Mouse (Mus musculus): ENCODE results near the gene Rab3c.

The Rab3c gene

GRCm38 (mm10) chr13:110231086-110231688 is 49.6 kb downstream of the Rab3c start:
- no peak for TF ChIP-seq GATA4 (IDR thresholded peaks at IDR 0.05; ENCODE audit: insufficient replicate concordance, low read length)

GRCm38 (mm10) chr13:110230046-110230445 is 50.8 kb downstream of the Rab3c start:
- no peak for TF ChIP-seq GATA4 (IDR thresholded peaks at IDR 0.05; ENCODE audit: insufficient replicate concordance, low read length)

- no peak for TF ChIP-seq GATA4 (IDR thresholded peaks at IDR 0.05; ENCODE audit: insufficient replicate concordance, low read length)
Measured at GRCm38 (mm10) chr13:110219195-110219594, 61.6 kb downstream of the Rab3c start.

GRCm38 (mm10) chr13:110218497-110218896 is 62.3 kb downstream of the Rab3c start:
- TF ChIP-seq GATA4 (IDR thresholded peaks at IDR 0.05; ENCODE audit: insufficient replicate concordance, low read length) = no peak

- no peak for TF ChIP-seq GATA4 (IDR thresholded peaks at IDR 0.05; ENCODE audit: insufficient replicate concordance, low read length)
Measured at GRCm38 (mm10) chr13:110211526-110212075, 69.2 kb downstream of the Rab3c start.

GRCm38 (mm10) chr13:110198906-110199305 is 81.9 kb downstream of the Rab3c start:
- TF ChIP-seq GATA4 (IDR thresholded peaks at IDR 0.05; ENCODE audit: insufficient replicate concordance, low read length) = no peak

- no peak for TF ChIP-seq GATA4 (IDR thresholded peaks at IDR 0.05; ENCODE audit: insufficient replicate concordance, low read length)
Measured at GRCm38 (mm10) chr13:110190039-110190438, 90.8 kb downstream of the Rab3c start.

- TF ChIP-seq GATA4 (IDR thresholded peaks at IDR 0.05; ENCODE audit: insufficient replicate concordance, low read length) = no peak
Measured at GRCm38 (mm10) chr13:110184963-110185685, 95.7 kb downstream of the Rab3c start.

GRCm38 (mm10) chr13:110175651-110176050 is 105.1 kb downstream of the Rab3c start:
- no peak for TF ChIP-seq GATA4 (IDR thresholded peaks at IDR 0.05; ENCODE audit: insufficient replicate concordance, low read length)

GRCm38 (mm10) chr13:110169669-110170068 is 111.1 kb downstream of the Rab3c start:
- TF ChIP-seq GATA4 (IDR thresholded peaks at IDR 0.05; ENCODE audit: insufficient replicate concordance, low read length) = no peak

GRCm38 (mm10) chr13:110169152-110169551 is 111.6 kb downstream of the Rab3c start:
- no peak for TF ChIP-seq GATA4 (IDR thresholded peaks at IDR 0.05; ENCODE audit: insufficient replicate concordance, low read length)

- TF ChIP-seq GATA4 (IDR thresholded peaks at IDR 0.05; ENCODE audit: insufficient replicate concordance, low read length) = no peak
Measured at GRCm38 (mm10) chr13:110168570-110168969, 112.2 kb downstream of the Rab3c start.

- TF ChIP-seq GATA4 (IDR thresholded peaks at IDR 0.05; ENCODE audit: insufficient replicate concordance, low read length) = no peak
Measured at GRCm38 (mm10) chr13:110166622-110167330, 114.0 kb downstream of the Rab3c start.

- TF ChIP-seq GATA4 (IDR thresholded peaks at IDR 0.05; ENCODE audit: insufficient replicate concordance, low read length) = 0 out of 2 replicates have a peak, but pooled peaks have one; percentile 6
Measured at GRCm38 (mm10) chr13:110159980-110160379, 120.8 kb downstream of the Rab3c start.

- no peak for TF ChIP-seq GATA4 (IDR thresholded peaks at IDR 0.05; ENCODE audit: insufficient replicate concordance, low read length)
Measured at GRCm38 (mm10) chr13:110158588-110159519, 121.9 kb downstream of the Rab3c start.
